Mouse (Mus musculus) thymus, adult 2 months (tissue): ENCODE data around the gene Tecta. TPM values are rescaled to one million over a fixed set of nuclear protein-coding genes. Genes with fewer than 3 reads are reported as not detected.

Experiments used
- DNase-seq: peaks from one replicate; pipeline ENCODE4 v3.0.0; 2021
- H3K27ac ChIP-seq: fragments of 200-500 bp; 2 replicates; pipeline ENCODE4 v1.5.1; 2012; ENCODE audit warnings: low read length, control low read depth; ENCODE audit not compliant: control insufficient read depth, insufficient read depth
- H3K27me3 ChIP-seq: fragments of 200-500 bp; 2 replicates; pipeline ENCODE4 v1.6.1; 2012; ENCODE audit warnings: mild to moderate bottlenecking, low read length, moderate library complexity, mixed read lengths; ENCODE audit not compliant: control insufficient read depth, insufficient read depth
- H3K36me3 ChIP-seq: fragments of 200-500 bp; 2 replicates; pipeline ENCODE4 v1.6.1; 2012; ENCODE audit warnings: mild to moderate bottlenecking, low read length, moderate library complexity; ENCODE audit not compliant: control insufficient read depth, insufficient read depth
- H3K4me1 ChIP-seq: fragments of 200-500 bp; replicated peaks from 2 replicates; pipeline ENCODE4 v1.6.1; 2012; ENCODE audit warnings: low read length; ENCODE audit not compliant: control insufficient read depth, insufficient read depth
- H3K4me3 ChIP-seq: fragments of 200-500 bp; 2 replicates; pipeline ENCODE4 v1.5.1; 2012; ENCODE audit warnings: mild to moderate bottlenecking, low read length, control low read depth, moderate library complexity; ENCODE audit not compliant: control insufficient read depth, insufficient read depth
- CTCF ChIP-seq: fragments of 200-500 bp; IDR thresholded peaks from 2 replicates; pipeline ENCODE4 v1.5.1; 2012; ENCODE audit warnings: mild to moderate bottlenecking, control low read depth, low read length, moderate library complexity, borderline replicate concordance; ENCODE audit not compliant: control insufficient read depth, poor library complexity, insufficient read depth; ENCODE audit errors: extremely low read depth
- POLR2A ChIP-seq: fragments of 200-500 bp; IDR thresholded peaks from 2 replicates; pipeline ENCODE4 v1.6.1; 2012; ENCODE audit warnings: mild to moderate bottlenecking, low read length, control low read depth, moderate library complexity; ENCODE audit not compliant: control insufficient read depth, poor library complexity, insufficient read depth; ENCODE audit errors: extremely low read depth
- WGBS: fragments of 180-500 bp; shearing (Covaris S2); methylation state at CpG from one replicate; pipeline ENCODE4 v1.1.7; 2018; 5-methylcytosine and 5-hydroxymethylcytosine counted together
- polyA plus RNA-seq: library from polyadenylated mRNA; depleted of rRNA; stranded (reverse); fragments of >200 nt; gene quantifications from 2 replicates; pipeline ENCODE4 v1.2.3, GENCODE M21; 2012

Tecta gene
- polyA plus RNA-seq, 1 experiment = 0.35 TPM

GRCm38 (mm10) chr9:42324640-42325394, 74.9 kb downstream of the Tecta start:
- DNase-seq = no peak
- TF ChIP-seq CTCF = no peak
- no peak for TF ChIP-seq POLR2A
- no peak overlapping the region for H3K4me3 ChIP-seq
- no peaks in the 10 kb centered on the region; the same call in 1 of the 2 replicates for H3K27me3 ChIP-seq
- WGBS = 51% methylated on average over 29 of the region's 29 CpGs
- no peaks in the 10 kb centered on the region for H3K36me3 ChIP-seq
- no peaks in the 10 kb centered on the region for H3K4me1 ChIP-seq
- H3K27ac ChIP-seq = no peak overlapping the region

GRCm38 (mm10) chr9:42323238-42323637, 76.5 kb downstream of the Tecta start:
- Histone ChIP-seq H3K4me1 (no peaks in the 10 kb centered on the region), H3K27me3 (no peaks in the 10 kb centered on the region; the same call in 1 of the 2 replicates), H3K27ac (no peak overlapping the region), H3K4me3 (no peak overlapping the region), H3K36me3 (no peaks in the 10 kb centered on the region)
- WGBS = 90% methylated on average over 8 of the region's 8 CpGs
- TF ChIP-seq CTCF (no peak), POLR2A (no peak)
- DNase-seq = no peak

GRCm38 (mm10) chr9:42321442-42321841, 78.3 kb downstream of the Tecta start:
- Histone ChIP-seq H3K27me3 (no peaks in the 10 kb centered on the region; the same call in 1 of the 2 replicates), H3K27ac (no peak overlapping the region), H3K4me3 (no peak overlapping the region), H3K36me3 (no peaks in the 10 kb centered on the region), H3K4me1 (no peaks in the 10 kb centered on the region)
- no peak for DNase-seq
- WGBS = 90% methylated on average over 2 of the region's 2 CpGs
- TF ChIP-seq POLR2A (no peak), CTCF (no peak)

- H3K27ac ChIP-seq = no peak overlapping the region
- WGBS = 93% methylated on average over 7 of the region's 7 CpGs
- H3K27me3 ChIP-seq = no peaks in the 10 kb centered on the region; the same call in 1 of the 2 replicates
- TF ChIP-seq CTCF = no peak
- no peak for TF ChIP-seq POLR2A
- H3K4me3 ChIP-seq = no peak overlapping the region
- DNase-seq = no peak
- H3K4me1 ChIP-seq = no peaks in the 10 kb centered on the region
- no peaks in the 10 kb centered on the region for H3K36me3 ChIP-seq
These were observed 79.1 kb downstream of the Tecta start for GRCm38 (mm10) chr9:42320616-42321015.

- TF ChIP-seq POLR2A (no peak), CTCF (no peak)
- H3K4me1 ChIP-seq = no peaks in the 10 kb centered on the region
- no peak for DNase-seq
- WGBS = 91% methylated on average over 9 of the region's 9 CpGs
- H3K27me3 ChIP-seq = no peaks in the 10 kb centered on the region
- H3K36me3 ChIP-seq = no peaks in the 10 kb centered on the region
- no peak overlapping the region for H3K27ac ChIP-seq
- no peak overlapping the region for H3K4me3 ChIP-seq
These were observed 81.2 kb downstream of the Tecta start for GRCm38 (mm10) chr9:42318455-42318987.

- no peak for TF ChIP-seq POLR2A
- TF ChIP-seq CTCF = no peak
- WGBS = 72% methylated on average over 3 of the region's 3 CpGs
- Histone ChIP-seq H3K4me1 (no peaks in the 10 kb centered on the region), H3K27ac (no peak overlapping the region), H3K4me3 (no peak overlapping the region), H3K36me3 (no peaks in the 10 kb centered on the region), H3K27me3 (no peaks in the 10 kb centered on the region)
- no peak for DNase-seq
These were observed 82.4 kb downstream of the Tecta start for GRCm38 (mm10) chr9:42317337-42317736.
